Mouse (Mus musculus) gastrocnemius, postnatal 25 days (tissue): ENCODE measurements around the gene Dpf3. TPM values are rescaled to one million over a fixed set of nuclear protein-coding genes. Genes with fewer than 3 reads are reported as not detected.
A peak's percentile ranks its signal among the peaks of the same experiment; 100 is the strongest.

Experiments used
- DNase-seq: peaks from one replicate; pipeline ENCODE4 v3.0.0; 2022
- long read RNA-seq, 2 experiments: library from polyadenylated mRNA; stranded (forward); transcript quantifications; one replicate each; pipeline ENCODE4 v2.0.0; 2021
- total RNA-seq, 2 experiments: library from RNA; stranded (reverse); gene quantifications; 1 replicate in 1 of 2; 2 replicates in 1 of 2; pipeline ENCODE4 v1.2.3; 2021

The Dpf3 gene
- total RNA-seq: 10 to 100 TPM; 17.9 to 22.5 TPM
- long read RNA-seq, experiment 1, partial matches to known transcripts: 2 of 84 reads
- long read RNA-seq, experiment 1, other reads (novel, unspliced or antisense): 81 of 84 reads
- long read RNA-seq, experiment 2, partial matches to known transcripts: 1 of 35 reads
- long read RNA-seq, experiment 2, other reads (novel, unspliced or antisense): 34 of 35 reads

- peak; percentile 99 for DNase-seq
Measured at GRCm38 (mm10) chr12:83487476-83487991, at the start of gene Dpf3. Gene Dpf3 (minus strand): TSS chr12:83487716.

- DNase-seq: no peak
Measured at GRCm38 (mm10) chr12:83536039-83536438, 48.5 kb upstream of the Dpf3 start.

DNA sequence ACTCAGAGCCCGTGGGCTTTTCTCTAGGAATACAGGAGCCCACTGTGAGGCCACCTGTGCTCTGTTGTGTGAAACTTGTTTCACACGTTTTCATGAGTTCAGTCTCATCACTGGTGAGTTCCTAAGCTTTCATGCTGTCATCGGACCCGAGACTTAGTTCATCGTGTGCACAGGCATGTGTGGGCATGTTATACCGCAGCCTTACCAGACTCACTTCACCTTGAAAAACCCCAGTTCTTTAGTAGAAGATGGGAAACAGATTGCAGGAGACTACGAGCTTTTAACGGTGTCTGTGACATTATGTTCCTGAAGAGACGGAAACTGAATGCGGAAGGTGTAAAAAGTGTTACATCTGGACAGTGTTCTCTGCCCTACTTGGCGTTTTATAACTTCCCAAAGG is 47.9 kb upstream of the Dpf3 start:
- no peak for DNase-seq

DNA sequence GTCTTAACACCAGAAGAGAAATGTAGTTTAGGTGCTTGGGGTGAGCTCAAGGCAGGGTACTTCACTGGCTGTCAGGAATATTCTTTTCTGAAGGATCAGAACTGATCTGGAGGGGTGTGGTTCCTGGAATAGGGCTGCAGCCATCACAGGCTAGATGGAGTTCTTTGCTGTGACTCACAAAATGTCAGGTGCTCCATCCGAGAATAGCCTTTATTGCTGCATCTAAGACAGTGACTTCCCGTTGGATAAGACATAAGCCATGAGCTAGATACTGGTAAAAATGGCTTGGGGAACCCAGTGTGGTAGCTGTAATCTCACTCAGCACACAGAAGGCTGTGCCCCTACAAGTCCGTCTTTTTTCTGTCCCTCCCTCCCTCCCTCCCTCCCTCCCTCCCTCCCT is 46.7 kb upstream of the Dpf3 start:
- no peak for DNase-seq

- no peak for DNase-seq
Measured at GRCm38 (mm10) chr12:83532966-83533365, 45.5 kb upstream of the Dpf3 start.

DNA sequence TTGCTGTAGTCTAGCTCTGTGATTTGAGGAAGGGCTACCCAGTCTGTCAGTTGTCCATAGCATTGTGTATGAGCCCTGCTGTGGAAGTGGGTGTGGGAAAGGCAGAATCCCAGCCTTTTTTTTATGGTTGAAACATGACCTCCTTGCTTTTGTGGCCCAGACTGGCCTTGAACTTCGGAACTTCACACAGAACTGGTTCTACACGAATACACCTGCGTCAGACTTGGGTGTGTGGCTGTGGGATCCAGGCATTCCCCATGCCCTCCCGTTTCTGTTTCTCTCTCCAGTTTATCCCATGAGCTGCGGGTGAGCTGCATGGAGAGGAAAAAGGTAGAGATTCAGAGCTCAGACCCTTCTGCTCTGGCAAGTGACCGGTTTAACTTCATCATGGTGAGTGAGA is 44.5 kb upstream of the Dpf3 start:
- DNase-seq: no peak

DNA sequence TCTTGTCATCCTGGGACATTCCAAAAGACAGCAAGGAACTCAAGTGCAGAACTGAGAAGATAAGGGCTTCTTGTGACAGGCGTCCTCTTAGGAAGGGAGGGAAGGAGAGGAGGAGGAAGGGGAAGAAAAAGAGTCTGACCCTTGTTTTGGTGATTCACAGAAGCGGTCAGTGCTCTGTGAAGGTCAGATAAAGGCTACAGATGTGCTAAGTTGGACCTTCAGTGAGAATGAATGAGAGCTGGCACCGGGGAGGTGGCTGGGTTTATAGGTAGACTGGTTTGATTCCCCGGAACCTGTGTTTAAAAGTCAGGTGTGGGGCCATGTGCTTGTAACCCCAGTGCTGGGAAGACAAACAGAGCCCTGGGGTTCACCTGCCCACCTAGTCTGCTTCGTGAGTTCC is 41.1 kb upstream of the Dpf3 start:
- DNase-seq: no peak

GRCm38 (mm10) chr12:83527816-83528215 is 40.3 kb upstream of the Dpf3 start:
- no peak for DNase-seq

- DNase-seq: no peak
Measured at GRCm38 (mm10) chr12:83525822-83526544, 38.5 kb upstream of the Dpf3 start.

- DNase-seq: peak; percentile 63
Measured at GRCm38 (mm10) chr12:83524329-83524728, 36.8 kb upstream of the Dpf3 start.

- DNase-seq: no peak
Measured at GRCm38 (mm10) chr12:83523892-83524291, 36.4 kb upstream of the Dpf3 start.

- no peak for DNase-seq
Measured at GRCm38 (mm10) chr12:83523056-83523455, 35.5 kb upstream of the Dpf3 start.

- DNase-seq: no peak
Measured at GRCm38 (mm10) chr12:83521083-83521482, 33.6 kb upstream of the Dpf3 start.

- peak; percentile 96 for DNase-seq
Measured at GRCm38 (mm10) chr12:83520311-83520890, 32.9 kb upstream of the Dpf3 start, which contains the start of gene Dcaf4. Gene Dcaf4 (plus strand): TSS chr12:83520466.

DNA sequence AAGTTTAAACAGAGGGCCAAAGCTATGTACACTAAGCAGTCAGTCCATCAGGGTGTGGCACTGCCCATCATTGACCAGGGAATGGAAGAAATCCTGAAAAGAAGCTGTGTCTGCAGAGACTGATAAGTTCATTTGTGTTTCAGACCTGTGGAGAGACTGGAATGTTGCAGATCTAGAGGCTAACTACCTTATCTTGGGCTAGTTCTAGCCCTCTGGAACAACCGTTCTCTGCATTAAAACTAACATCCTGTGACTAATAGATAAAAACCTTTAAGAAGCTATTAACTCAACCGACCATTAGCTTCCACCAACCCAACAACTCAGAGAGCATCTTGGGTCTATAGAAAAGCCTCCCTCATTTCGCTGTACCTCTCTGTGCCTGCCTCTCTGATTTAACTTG is 30.1 kb upstream of the Dpf3 start:
- DNase-seq: no peak

DNA sequence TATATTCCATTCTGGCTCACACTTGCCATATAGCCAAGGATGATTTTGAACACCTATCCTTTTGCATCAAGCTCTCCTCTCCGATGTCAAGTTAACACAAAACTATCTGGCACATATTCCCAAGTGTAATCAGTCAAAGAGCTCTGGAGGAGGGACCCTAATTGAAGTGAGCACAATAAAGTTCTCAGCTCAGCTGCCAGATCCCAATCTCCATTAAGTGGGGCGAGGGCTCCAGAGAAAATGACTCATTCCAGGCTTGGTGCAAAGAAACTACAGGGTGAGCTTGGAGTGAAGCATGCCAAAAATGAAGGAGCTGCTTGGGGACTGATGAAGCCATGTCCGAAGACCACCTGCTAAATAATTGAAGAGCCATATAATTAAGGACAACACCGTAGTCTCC is 26.7 kb upstream of the Dpf3 start:
- no peak for DNase-seq

GRCm38 (mm10) chr12:83513185-83513584 is 25.7 kb upstream of the Dpf3 start:
- DNase-seq: no peak

- no peak for DNase-seq
Measured at GRCm38 (mm10) chr12:83512783-83513182, 25.3 kb upstream of the Dpf3 start.

- no peak for DNase-seq
Measured at GRCm38 (mm10) chr12:83510586-83510985, 23.1 kb upstream of the Dpf3 start.

DNA sequence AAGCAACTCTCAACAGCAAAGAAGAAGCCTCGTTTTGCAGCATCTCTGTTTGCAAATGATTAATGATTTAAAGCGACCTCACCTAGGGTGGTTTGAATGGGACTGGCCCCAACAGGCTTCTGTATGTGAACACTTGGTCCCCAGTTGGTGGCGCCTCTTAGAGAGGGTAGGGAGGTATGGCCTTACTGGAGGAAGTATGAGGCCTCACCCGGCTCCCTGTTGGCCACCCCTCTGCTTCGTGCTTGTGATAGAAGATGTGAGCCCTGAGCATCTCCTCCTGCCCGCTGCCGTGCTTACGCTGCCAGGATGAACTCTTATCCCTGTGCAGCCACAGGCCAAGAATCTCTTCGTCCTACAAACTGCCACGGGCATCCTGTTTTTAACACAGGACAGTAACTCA is 19.0 kb upstream of the Dpf3 start:
- no peak for DNase-seq

GRCm38 (mm10) chr12:83502190-83502589 is 14.7 kb upstream of the Dpf3 start:
- DNase-seq: no peak

DNA sequence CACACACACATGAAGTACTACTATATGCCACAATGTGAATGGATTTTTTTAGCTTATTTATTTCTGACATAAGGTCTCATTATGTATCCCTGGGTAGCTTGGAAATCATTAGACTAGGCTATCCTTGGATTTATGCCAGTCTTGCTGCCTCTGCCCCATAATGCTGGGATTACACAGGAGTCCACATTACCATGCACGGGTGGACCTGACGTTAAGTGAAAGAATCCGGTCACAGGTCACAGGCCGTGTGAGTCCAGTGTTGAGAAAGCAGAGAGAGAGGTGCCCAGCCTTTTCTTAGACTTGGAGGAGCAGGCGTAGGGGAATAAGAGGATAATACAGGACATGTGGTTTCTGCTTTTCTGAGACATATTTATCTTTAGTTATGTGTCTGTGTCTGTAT is 11.7 kb upstream of the Dpf3 start:
- DNase-seq: no peak

DNA sequence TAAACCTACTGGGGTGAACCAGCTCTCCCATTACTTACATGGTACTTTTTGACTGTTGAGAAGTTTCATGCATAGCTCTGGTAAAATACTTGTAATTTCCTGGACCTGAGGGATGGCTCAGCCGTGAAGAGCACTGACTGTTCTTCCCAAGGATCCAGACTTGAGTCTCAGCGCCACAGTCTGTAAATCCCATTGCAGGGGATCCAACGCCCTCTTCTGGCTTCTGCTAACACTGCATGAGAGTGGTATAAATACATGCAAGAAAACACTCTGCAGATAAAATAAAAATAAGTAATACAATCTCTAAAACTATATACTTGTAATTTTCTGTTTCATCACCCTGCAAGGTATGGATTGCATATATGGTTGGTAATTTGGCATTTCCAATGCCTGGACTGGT is 10.4 kb upstream of the Dpf3 start:
- no peak for DNase-seq

- no peak for DNase-seq
Measured at GRCm38 (mm10) chr12:83496736-83497135, 9.2 kb upstream of the Dpf3 start.
